Mouse (Mus musculus) inflammation-experienced regulatory T-cells, adult 6 months (primary cell): ENCODE results near the gene Gm49342. TPM values are rescaled to one million over a fixed set of nuclear protein-coding genes. Genes with fewer than 3 reads are reported as not detected.
A peak's percentile ranks its signal among the peaks of the same experiment; 100 is the strongest.
"Not testable (repeated sequence)": the region's sequence is repeated elsewhere in the genome, so short reads cannot be mapped to it uniquely, and the experiment has no call there.

Experiments
- ATAC-seq: one replicate; pipeline ENCODE4 v1.8.0; 2017
- polyA plus RNA-seq, 3 experiments: library from polyadenylated mRNA; unstranded; fragments of 100-300 nt; shearing (Covaris generic); gene quantifications; one replicate each; pipeline ENCODE4 v1.2.1; 2017

The Gm49342 gene
- 1 to 10 TPM in 2 of 3 experiments, not detected in 1; 5.9 to 7.5 TPM for polyA plus RNA-seq

DNA sequence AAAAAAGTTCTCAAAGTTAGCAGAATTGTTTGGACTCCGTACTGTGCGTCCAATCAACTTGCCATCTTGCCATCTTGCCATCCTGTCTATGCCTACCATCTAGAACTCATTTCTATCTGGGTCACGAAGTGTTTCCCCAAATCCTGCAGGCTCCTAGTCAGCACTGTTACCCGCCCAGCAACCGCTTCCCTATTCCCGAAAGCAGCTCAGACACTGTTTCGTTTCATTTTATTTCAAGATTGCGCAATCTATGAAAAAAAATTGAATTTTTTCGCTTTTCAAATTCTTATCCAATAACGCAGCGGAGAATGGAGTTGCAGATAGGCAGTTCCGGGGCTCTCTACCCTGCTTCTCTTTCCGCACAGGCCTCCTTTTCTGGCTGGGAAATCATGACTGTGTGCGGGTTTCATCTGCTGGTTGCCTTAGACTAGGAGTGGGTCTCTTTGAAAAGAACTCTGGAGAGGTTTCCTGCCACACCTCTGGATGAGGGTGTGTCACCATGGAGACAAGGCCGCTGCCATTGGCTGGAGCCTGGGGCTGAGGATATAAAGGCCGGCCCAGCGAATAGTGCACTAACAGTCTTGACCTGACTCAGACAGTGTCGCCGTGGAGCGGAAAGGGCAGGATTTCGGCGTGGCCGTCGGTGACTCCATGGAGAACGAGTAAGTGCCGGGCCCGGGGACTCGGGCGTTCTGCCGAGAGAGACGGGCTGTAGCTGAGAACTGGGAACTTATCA lies at the start of gene Gm49342:
TSS of gene Gm49342 (plus strand) at position 586 of the 736 bp plus-strand sequence.
- peak; percentile 87 for ATAC-seq

DNA sequence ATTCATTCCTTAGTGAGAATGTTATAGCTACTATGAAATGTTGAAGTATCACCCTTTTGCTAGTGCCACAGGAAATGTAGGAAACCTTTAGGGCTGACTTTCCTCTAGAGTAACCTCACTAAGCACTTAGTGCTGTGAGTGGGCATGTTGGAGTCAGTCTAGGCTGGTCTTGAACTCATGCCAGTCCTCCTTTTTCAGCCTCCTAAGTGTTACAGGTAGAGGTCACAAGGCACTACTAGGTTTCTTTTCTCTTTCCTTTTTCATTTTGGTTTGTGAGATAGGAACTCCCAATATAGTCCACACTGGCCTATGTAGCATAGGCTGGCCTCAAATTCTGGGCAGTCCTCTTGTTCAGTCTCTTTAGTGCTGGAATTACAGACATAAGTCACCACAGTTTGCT lies 48.9 kb upstream of the Gm49342 start:
- no peak for ATAC-seq

DNA sequence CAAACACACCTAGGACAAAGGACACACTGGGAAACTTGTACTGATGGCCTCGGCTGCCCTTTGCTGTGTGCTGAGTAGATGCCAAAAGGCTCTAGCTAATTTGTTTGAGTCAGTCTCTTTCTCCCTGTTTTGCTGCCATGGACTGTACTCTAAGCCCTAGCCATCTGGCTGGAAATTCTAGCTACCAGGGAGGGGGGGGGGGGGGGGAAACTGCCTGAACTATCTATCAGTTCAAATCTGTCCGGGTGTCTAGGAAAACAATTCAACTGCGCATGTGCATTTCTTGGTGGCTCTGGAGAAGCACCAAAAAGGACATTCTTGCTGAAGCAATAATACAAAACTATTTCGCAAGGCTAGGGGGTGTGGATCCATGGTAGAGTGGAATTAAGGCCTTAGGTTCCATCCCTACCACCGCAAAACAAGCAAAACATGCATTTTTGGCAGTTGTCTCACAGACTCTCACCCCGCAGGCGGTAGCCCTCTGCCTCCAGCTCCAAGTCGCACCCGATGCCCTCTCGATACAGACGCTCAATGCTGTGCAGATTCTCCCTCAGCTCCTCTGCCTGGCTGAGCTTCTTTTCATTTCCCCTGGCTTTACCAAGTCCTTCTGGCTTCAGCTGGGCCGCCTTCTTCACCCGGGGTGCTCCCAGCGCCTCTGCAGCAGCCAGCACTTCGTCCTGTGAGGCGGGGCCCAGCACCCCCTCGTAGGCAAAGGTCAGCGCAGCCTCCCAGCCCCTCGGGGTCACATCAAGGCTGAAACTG lies 48.2 kb upstream of the Gm49342 start:
- no peak for ATAC-seq

DNA sequence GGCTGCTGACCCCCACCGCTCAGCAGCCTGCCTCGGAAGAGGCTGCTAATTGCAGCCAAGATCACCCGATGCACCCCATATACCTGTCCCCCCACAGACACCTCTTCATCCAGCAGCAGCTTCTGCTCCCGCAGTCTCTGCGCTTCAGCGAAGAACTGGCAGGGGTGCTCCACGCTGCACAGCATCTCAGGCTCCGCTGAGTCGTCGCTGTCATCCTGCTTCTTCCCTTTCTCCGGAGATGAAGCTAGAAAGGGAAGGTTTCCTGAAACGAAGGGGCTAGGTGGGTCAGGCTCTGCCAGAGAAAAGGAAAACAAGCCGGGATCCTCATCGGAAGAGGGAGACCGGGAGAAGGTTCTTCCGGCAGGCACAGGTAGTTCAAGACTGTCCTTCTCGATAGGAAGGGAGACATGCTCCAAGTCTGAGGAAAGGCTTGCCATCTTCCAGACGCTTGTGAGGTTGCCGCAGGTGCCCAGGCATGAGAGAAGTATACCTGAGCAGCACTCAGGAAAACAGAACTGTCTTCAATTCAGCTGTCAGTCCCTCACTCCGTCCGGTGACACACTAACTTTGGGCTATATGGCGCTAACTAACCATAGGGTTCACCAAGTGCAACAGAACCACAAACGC lies 47.5 kb upstream of the Gm49342 start:
- ATAC-seq, result no peak

DNA sequence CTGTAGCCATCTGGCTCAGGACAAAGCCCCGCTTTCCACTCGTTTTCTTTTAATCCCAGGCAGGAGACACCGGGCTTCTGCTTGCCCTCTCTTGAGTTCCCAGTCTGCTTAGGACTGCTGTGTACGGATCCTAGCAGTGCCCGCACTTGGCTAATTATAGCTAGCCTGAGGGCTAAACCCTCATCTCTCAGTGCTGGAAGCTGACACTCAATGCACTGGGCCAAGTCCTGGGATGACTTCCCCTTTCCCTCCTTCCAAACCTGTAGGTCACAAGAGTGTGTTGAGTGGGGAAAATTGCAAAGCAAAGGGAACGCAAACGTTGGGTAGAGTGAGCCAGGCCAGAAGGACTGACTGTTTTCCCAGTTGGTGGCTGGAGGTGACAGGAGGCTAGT lies 46.9 kb upstream of the Gm49342 start, which contains the start of gene Klhl33:
TSS of gene Klhl33 (minus strand) at position 134 of the 392 bp plus-strand sequence.
- ATAC-seq, result no peak

DNA sequence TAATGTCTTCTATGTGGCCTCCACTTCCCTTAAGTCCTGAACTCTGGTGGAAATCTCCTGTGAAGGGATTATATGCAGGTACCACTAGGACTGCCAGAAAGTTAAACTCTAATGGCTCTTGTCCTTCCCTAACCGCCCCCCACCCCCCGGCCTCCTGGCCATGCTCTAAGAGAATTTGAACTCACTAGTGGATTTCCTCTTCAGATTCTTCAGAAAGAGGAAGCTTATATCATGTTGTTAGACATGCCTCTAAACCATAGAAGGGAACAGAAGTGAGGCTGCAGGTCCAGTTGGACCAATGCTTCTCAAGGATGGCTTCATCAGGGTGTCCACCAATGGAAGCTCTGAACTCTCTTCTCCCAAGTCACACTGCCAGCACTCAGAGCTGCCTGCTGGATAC lies 46.3 kb upstream of the Gm49342 start:
- ATAC-seq, result not testable (repeated sequence)

DNA sequence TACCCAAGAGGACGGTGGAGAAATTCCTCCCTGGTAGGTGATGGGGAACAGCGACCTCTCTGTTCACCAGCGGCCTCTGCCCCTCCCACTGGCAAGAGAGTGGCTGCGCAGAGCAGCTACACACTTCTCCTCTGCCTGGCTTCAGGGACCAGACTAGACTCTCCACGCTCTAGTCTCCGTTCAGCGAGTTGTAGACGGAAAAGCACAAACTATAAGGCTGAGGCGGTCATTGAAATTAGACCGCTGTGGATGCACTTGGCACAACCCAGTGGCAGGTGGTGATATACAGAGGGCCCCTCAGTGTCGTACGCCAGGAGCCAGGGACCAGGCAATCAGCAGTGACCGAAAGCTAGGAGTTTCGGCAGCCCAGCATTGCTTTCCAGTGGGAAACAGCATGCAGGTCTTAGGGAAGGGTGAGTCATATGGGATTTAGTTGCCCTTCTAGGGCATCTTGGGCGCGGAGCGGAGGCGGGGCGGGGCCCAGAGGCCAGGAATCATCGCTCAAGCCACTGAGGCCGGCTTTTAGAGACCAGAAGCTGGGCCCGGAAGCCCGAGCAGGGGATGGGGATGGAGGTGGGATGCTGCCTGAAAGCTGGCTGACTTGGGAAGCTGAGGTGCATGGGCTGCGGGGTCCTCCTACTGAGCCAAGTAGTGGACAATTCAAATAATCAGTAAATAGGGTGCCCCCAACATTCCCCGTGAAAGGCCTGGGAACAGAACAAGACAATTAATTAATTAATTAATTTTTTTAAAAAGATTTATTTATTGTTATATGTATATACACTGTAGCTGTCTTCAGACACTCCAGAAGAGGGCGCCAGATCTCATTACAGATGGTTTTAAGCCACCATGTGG lies 40.1 kb upstream of the Gm49342 start:
- no peak for ATAC-seq

DNA sequence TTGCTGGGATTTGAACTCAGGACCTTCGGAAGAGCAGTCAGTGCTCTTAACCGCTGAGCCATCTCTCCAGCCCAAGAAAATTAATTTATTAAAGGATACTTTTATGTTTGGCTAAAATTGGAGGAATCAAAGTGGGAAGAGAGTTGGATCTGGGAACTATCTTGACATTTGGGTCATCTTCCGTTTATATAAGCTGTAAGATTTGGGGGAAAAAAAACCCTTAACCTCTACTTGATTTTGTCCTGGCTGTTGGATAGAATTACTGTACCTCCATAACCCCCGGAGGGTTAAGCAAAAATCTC lies 39.5 kb upstream of the Gm49342 start:
- no peak for ATAC-seq

DNA sequence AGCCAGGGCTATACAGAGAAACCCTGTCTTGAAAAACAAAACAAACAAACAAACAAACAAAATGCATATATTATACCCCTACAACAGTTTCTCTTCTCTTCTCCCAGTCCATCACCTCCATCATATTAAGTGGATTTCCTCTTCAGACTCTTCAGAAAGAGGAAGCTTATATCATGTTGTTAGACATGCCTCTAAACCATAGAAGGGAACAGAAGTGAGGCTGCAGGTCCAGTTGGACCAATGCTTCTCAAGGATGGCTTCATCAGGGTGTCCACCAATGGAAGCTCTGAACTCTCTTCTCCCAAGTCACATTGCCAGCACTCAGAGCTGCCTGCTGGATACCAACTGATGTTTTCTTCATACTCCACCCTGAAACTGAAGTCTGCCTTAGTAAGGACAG lies 39.0 kb upstream of the Gm49342 start:
- ATAC-seq, result not testable (repeated sequence)

DNA sequence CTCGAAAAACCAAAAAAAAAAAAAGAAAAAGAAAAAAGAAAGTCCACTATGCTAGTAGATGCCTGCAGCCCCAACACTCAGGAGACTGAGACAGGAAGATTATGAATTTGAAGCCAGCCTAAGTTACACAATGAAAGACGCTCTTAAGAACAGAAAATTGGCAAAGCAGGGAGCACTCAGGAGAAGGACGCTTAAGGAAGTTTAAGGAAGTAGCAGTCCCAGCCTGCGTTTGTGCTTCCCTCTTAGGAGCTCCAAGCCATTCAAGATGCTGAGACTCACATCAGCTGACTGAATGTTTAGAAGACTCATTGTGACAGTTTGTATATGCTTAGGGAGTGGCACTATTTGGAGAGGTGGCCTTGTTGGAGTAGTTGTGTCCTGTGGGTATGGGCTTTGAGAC lies 36.2 kb upstream of the Gm49342 start:
- ATAC-seq, result no peak

DNA sequence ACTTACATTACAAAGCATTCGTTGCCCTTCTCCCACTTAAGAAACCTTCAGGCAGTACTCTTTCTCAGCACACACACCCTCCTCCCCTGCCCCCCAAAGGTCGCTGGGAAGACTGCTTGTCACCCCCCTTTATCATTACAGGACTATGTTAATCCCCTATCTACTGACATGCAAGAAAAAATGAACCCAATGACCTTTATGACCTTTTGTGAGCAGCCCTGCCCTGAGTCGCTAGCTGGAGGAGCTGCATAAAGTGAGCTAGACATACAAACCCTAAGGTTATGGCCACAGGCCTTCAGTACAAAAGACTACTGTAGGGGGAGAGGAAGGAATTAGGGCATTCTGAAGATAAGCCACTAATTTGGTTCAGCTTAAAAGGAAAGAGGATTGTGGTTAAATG lies 33.0 kb upstream of the Gm49342 start:
- ATAC-seq, result no peak

DNA sequence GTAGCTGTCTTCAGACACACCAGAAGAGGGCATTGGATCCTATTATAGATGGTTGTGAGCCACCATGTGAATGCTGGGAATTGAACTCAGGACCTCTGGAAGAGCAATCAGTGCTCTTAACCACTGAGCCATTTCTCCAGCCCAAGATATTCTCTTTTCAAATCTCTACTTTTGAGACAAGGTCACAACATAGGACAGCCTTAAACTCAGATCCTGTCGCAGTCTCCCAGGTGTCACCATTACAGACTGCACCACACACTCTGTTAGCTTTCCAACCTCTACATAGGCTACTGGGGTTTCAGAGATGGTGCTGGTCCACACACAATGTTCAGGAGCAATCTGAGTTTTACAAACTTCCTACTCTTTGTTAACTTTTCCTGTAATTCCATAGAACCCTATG lies 20.9 kb upstream of the Gm49342 start:
- ATAC-seq, result not testable (repeated sequence)

DNA sequence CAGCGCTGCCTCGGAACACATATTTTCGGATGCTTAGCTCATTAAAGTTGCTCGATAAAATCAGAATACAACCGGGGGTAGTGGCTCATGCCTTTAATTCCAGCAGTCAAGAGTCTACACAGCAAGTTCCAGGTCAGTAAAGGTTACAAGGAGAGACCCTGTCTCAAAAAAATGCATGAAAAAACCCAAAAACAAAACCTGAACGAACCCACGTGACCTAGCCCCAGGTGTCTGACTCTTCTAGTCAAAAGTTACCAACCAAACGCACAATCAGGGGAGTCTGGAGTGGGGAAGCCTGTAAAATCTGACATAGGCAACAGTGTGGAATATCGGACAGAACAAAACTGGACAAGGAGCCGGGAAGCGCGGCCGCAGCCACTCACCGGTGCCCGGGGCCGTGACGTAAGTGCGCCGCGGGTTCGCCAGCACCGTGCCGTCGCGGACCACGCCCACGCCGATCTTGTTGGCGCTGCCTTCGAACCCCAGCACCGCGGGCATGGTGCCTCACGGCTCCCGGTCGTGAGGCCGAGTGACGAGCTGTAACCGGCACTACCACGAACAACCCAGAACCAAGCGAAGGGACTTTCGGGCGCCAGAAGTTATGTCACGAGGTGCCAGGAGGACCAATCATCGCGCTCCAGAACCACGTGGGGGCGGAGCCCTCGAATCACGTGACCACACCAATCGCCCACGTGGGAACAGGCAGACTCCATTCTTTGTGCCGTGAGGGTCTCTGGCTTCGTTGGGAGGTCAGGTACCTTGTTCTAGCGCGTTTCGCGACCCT lies 19.8 kb upstream of the Gm49342 start, which contains the start of the genes Osgep and Apex1:
TSS of gene Osgep (minus strand) at position 613 of the 784 bp plus-strand sequence.
TSS of gene Apex1 (plus strand) at position 688 of the 784 bp plus-strand sequence.
- ATAC-seq, result peak; percentile 95

DNA sequence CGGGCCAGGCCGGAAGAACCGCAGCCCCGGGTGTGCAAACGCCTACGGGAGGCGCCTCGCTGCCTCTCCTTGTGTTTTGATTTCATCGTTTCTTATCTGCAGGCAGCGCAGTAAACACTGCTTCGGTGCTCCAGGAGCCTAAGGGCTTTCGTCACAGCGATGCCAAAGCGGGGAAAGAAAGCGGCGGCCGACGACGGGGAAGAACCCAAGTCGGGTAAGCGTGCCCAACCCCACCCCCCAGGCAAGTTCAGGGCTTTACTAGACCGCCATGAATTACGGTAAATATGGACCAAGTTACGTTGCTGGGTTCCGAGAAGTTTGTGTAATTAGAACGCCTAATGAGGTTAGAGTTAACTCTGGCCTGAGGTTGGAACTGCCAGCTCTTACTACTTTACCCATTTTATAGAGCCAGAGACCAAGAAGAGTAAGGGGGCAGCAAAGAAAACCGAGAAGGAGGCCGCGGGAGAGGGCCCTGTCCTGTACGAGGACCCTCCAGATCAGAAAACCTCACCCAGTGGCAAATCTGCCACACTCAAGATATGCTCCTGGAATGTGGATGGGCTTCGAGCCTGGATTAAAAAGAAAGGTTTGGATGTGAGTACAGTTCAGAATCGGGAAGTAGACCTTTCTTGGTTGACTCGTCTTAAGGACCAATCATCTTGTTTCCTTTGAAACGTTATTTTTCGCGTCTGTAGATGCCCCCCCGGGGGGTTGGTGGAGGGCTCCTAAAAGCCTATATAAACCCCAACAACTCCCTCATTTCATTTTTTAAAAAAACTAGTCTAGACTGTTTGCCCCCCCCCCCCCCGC lies 19.0 kb upstream of the Gm49342 start:
- ATAC-seq, result peak; percentile 11

DNA sequence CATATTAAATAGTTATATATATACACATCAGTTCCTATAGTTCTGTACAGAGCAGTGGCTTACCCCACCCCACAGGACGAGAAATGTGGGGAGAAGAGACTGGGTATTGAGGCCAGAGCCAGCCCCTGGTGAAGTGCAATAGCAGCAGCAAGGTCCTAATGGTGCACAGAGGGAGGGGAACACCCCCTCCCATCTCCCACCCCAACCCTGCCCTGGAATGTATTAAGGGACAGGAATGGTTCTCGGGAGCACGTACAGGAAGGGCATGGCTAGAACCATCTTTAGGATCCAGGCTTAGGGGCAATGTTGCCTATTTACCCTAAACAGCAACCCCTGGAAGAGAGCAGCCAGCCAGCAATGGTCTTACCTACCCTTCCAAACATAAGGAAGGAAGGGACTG lies 17.0 kb upstream of the Gm49342 start:
- no peak for ATAC-seq

DNA sequence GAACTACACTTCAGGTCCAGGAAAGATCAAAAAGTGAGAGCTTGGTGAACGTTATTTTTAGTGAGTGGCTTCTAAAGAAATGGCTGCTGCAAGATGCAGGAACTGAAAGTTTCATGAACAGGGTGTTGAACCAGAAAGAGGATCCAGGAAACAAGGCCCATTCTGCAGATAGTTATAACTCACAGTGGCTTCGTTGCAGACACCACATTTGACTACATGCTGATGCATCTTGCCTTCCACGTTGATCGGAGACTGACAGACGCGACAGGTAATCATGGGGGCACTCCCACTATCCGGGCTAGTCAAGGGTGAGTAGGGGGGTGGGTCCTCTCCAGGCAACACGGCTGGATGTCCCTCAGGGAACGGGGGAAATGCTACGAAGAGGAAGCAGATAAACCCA lies 14.4 kb upstream of the Gm49342 start:
- no peak for ATAC-seq

DNA sequence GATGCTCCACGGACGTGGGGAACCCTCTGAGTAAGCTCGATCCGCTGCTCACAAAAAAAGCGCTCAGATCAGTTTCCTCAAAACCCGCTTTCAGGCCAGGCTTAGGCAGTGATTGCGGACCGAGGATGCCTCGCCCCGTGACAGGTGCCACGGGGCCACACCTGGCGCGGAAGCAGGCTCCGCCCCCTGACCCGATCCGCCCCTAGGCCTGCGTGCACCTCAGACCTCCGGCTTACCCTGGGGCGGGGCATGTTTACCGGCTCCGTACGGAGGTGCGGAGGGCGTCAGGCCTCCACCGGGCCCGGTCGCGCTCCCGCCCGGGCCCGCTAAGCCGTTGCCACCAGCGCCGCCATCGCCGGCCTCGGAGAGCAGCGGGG lies 14.0 kb upstream of the Gm49342 start:
- ATAC-seq, result peak; percentile 16

DNA sequence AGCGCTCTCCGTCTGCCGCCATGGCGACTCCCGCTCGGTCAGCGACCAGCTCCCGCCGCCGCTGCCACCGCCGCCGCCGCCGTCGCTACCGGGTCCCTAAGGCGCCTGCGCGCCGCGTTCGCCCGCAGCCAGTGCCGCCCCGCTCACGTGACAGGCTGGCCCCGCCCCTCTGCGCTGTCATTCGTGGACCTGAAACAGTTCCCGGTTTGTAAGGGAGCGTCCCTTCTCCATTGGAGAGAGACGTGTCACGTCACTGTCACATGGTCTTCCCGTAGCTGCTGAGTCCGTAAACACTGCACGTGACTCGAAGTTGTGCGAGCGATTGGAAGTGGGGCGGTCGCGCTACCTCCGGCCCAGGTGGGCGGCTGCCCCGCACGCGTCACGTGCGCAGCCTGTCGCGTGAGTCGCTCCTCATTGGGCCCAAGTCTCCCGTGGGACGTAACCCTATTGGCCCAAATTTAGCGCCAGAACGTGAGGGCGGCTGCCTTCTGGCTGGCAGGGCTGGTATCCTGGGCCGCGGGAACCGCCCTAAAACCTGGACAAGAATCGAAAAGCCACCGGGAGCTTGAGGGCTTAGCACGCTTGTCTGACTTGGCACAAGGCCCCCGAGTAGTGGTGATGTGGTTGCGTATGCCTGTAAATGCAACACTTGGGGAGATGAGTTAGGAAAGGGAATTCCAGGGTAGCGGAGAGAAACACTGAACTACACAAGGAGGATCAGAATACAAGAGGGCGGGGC lies 13.4 kb upstream of the Gm49342 start, which contains the start of the genes Pip4p1 and Pnp:
TSS of gene Pip4p1 (minus strand) at position 103 of the 739 bp plus-strand sequence.
TSS of gene Pnp (plus strand) at position 329 of the 739 bp plus-strand sequence.
- peak; percentile 95 for ATAC-seq

DNA sequence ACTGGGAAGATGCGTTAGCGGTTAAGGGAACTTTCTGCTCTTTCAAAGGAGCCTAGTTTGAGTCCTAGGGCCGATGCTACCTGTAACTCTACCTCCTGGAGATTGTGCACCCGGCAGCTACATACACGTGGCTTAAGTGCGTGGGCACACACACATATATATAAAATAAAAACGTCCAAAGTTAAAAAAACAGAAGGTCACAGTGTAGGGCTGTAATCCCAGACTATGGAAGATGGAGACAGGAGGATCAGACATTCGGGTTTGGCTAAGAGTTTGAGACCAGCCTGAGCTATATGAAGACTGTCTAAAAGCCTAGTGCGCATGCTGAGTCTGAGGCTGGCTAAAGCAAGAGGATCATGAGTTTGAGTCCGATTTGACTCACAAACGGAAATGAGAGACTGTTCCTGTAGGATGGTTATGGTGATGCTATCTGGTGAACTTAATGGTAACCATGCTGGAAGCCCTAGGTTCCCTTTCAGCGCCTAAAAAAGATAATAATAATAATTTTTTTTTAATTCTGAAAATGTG lies 12.8 kb upstream of the Gm49342 start:
- no peak for ATAC-seq

DNA sequence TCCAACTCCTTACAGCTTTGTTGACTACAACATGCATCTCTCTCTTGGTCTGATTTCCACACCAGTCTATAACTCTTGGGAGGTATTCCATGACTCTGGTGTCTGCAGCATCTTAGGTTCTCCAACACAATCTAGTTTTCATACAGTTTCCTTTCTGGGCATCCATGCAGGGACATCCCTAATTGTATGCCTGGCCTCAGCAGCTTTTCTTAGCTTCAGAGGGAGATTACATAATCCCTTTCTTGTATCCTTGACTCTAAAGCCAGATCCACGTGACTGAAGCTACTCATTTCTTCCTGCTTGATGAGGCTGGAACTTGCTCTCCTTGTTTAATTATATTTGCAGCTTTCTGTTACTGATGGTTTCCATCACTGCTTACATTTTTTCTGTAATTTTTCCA lies 7.7 kb upstream of the Gm49342 start:
- ATAC-seq, result no peak
